Mouse (Mus musculus): ENCODE measurements at regions not wholly inside any gene's neighbourhood (a gene's known extent, or its start where the extent isn't known, plus 50 kb on each side); places are given as distances from the start of the nearest gene placed in this dataset.

DNA sequence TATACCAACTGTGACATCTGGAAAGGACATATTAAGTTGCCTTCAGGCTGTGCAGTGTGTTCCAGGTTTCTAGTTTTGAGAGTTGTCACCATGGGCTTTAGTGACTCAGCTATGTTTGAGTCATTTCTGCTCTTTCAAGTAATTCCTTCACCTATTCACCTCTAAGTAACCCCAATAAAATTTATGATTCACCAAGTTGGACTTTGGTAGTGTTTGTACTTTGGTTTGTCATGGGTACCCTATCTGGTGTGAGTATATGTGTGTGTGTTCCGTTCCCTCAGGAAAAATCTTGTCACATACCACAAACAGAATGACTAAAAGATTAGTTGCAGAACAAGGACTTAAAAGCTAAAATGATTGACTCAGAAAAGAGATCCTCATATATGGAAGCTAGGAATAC is 76.8 kb upstream of the Crbn start:
- in situ Hi-C loops (cut with MseI, MboI) = no loop called here

GRCm38 (mm10) chr6:106891879-106892638 is 92.2 kb upstream of the Crbn start:
- in situ Hi-C loops (cut with MseI, MboI) = no loop called here

DNA sequence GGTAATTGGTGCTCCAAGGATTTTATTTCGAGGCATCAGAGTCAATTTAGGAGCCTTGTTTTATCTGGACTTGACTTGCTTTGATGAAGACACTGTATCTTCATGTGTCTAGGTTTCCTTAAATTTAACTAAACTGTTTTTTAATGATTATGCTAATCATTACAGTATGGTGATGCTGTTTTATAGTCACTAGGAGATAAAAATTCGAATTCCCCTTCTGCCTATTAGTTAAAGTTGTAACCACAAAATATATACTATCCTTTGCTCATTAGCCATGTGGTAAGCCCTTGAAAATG is 92.7 kb upstream of the Crbn start:
- in situ Hi-C loops (cut with MseI, MboI) = no loop called here

DNA sequence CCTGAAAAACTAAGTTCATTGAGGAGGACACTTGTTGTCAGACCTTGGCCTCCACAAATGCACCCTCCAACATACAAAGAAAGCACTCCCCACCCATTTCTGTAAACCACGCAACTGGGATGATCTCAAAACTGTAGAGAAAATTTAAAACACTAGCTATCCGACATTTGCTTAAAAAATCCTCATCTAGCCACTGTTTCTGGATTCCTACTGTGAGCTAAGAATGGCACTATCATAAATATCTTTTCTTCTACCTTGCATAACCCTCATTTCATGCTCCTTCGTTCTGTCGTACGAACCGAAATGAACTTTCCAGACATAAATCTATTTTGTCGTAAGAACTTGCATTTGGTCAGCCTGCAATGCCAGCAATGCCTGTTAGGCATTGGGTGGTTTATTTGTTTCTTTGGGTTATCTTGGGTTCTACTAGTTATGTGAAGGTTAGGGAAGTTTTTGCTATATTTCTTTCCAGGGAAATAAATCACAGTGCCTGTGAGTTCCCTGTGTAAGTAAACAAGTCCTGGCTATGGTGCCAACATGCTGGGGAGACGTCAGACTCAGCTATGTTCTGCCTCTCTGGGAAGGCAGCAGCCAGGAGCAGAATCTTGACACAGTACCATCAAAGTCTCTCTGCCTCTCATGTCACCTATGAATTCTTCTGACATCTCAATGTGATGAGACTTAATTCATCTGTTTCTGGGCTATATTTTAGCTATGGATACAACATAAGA is 104.2 kb upstream of the Crbn start:
- in situ Hi-C loops (cut with MseI, MboI) = no loop called here

DNA sequence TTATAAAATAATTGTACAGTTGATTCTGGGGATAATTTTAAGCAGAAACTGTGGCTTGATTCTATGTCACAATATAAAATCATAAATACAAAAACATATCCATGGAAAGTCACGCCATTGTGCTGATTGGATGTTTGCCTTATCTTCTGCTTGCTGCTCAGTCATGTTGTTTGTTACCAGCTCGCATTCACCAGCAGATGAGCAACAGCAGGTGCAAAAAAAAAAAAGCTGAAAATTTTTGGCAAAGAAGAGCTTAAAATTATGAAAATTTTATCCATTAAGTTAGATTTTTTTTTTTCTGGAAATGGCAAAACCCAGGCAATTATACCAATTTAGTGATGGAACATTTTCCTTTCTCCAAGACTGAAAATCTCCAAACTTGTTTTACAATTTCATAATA is 115.2 kb upstream of the Crbn start:
- in situ Hi-C loops (cut with MseI, MboI) = no loop called here

- in situ Hi-C loops (cut with MseI, MboI) = no loop called here
These were observed 116.9 kb upstream of the Crbn start for GRCm38 (mm10) chr6:106916683-106917289.

DNA sequence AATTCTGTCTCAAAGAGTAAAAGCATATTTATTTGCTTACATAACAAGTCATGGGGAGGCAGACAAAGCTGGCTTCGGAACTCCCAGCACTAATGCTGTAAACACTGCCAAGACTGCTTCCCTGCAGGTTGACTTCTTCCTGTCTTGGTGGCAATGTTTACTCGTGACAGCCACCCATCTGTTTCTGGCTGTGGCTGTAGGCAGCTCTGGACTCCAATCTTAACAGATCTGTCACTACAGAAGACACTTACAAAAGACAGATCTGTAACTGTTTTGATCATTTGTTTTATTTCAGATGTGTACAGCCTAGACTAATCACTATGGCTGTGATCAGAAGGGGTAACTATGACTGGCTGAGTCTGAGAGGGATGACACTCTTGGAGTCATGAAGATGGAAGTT is 121.1 kb upstream of the Crbn start:
- in situ Hi-C loops (cut with MseI, MboI) = no loop called here

DNA sequence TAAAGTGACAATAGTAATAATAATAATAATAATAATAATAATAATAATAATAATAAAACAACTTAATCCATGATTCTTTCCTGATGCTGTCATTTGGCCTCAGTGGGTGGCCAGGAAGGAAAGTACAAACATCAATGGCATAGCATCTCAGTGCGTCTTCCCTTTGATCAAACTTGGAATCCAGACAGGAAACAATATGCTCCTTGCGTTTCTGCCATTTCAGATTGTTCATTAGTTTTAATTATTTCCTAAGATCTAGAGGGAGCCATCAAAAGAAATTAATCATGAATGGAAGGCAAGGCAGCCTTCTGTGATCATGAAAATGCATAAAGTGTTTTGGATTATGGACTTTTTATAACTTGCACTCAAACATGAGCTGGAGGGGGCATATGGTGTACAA is 125.6 kb upstream of the Crbn start:
- in situ Hi-C loops (cut with MseI, MboI) = no loop called here

GRCm38 (mm10) chr6:106933584-106933983 is 133.7 kb upstream of the Crbn start:
- in situ Hi-C loops (cut with MseI, MboI) = no loop called here

DNA sequence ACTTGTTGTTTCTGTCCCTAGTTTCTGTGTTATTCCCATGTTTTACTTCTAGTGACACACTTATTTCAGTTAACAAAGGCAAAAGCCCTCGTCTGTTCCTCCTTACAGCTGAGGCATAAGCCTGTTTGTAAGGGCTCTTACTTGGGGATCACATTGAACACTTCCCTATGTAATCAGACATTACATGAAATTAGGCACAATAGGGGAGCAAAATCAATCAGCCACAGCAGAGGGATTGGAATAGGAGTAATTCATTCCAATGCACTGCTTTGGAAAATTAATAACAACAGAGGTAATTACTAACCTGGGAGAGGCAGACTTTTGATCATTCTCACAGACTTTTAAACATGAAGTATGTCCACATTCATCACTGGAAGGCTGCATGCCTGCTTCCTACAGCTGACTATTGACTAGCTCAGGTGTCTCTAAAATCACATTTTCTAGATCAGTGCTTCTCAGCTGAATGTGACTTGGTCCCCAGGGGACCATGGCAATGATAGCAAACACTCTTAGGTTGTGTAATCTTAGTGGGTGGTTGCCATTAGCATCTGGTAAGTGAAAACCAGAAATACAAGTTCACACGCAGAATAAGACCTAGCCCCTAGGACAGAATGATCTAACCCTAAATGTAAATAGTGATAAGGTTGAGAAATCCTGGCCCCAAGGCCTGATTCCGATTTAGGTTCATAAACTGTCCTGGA is 146.5 kb upstream of the Crbn start:
- in situ Hi-C loops (cut with MseI, MboI) = no loop called here

- in situ Hi-C loops (cut with MseI, MboI) = no loop called here
These were observed 151.0 kb upstream of the Crbn start for GRCm38 (mm10) chr6:106950909-106951308.

- in situ Hi-C loops (cut with MseI, MboI) = no loop called here
These were observed 161.4 kb upstream of the Crbn start for GRCm38 (mm10) chr6:106961320-106961719.

DNA sequence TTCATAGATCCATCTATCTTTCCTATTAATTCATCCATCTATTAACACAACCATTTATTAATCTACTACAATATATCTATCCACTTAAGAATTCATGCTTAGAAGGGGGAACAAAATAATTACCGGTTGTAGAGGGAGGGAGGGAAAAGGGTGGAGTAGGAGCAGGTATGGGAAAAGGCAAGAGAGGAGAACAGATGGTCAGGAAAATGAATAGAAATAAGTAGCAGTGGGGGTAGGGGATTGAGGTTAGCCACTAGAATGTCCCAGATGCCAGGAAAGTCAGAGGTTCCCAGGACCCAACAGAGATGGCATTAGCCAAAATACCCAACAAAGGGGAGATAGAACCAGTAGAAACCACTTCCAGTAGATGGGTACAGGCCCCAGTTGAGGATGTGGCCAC is 164.5 kb upstream of the Crbn start:
- in situ Hi-C loops (cut with MseI, MboI) = no loop called here

- in situ Hi-C loops (cut with MseI, MboI) = no loop called here
These were observed 175.6 kb upstream of the Crbn start for GRCm38 (mm10) chr6:106975439-106975838.

DNA sequence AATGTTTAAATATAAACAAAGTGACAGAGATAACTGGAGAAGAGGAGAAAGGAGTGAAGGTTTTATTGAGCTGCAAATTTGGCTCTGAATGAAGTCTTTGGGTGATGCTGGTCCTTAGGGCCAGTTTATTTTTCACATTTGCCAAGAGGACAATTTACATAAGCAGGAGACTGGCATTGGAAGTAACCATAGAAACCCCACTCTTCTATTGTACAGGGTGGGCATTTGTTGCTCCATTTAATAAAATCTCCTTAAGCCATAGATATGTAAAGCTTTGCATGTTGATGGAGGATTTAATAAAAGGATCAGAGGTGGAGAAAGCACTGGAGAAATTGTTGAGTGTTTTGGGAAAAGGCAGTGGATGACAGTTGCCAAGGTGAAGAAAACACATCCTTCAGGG is 178.8 kb upstream of the Crbn start:
- in situ Hi-C loops (cut with MseI, MboI) = no loop called here

GRCm38 (mm10) chr6:106979755-106980154 is 179.9 kb upstream of the Crbn start:
- in situ Hi-C loops (cut with MseI, MboI) = no loop called here

GRCm38 (mm10) chr6:106980188-106980587 is 180.3 kb upstream of the Crbn start:
- in situ Hi-C loops (cut with MseI, MboI) = no loop called here

DNA sequence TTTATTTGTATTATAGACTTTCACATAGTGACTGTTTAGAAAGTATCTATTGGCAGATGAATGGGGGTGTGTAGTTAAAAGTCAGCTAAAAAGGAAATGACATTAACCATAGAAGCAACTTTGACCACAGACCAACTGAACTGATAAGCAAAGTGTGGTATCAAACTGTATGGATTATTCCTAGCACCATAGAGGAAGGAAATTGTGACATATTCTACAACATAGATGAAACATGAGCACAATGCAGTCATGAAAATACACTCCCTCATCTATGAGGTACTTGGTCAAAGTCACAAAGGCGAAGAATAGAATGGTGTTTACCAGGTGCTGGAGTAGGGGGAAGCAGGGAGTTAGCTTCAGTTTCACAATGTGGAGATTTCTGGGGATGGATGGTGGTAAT is 181.4 kb upstream of the Crbn start:
- in situ Hi-C loops (cut with MseI, MboI) = no loop called here

- in situ Hi-C loops (cut with MseI, MboI) = no loop called here
These were observed 185.4 kb upstream of the Crbn start for GRCm38 (mm10) chr6:106985132-106985801.

DNA sequence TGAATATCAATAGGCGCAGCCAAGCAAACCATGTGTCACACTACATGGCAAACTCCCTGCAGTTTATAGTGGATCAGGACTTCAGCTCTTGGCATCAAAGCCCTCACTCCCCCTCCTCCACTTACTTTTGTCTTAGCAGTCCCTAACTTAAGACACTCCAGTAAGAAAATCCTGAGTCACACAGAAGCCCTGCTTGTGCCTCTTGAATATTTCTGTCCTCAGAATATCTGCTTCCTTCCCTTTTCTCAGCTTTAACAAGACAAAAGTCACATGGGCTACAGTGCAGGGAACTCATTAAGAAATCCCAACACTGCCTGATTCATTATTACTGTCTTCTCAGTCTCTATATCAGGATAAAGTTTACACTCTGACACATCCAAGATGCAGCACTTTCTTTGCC is 191.7 kb upstream of the Crbn start:
- in situ Hi-C loops (cut with MseI, MboI) = no loop called here

- in situ Hi-C loops (cut with MseI, MboI) = no loop called here
These were observed 204.7 kb upstream of the Crbn start for GRCm38 (mm10) chr6:107004406-107005120.
